12 mouse cellular contexts compared by ENCODE assay signal in the genomic region with DNA sequence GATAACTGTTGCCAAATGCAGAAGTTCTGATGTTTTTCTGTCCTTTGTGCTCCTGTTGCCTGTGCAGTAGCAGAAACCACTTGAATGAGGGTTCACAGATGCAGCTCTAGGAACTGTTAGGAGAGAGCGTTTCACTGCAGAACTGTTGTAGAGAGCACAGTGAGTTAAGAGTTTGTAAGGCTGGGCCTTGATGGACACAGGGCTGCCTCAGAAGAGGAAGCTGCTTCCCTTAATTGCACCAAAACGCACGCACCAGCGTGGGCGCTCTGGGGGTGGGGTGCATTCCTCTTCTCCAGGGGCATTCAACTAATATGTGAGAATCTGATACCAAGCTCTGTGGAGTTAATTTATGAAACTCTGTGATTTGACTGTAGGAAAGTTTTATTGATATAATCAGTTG. TPM values are rescaled to one million over a fixed set of nuclear protein-coding genes. Genes with fewer than 3 reads are reported as not detected.
A peak's percentile ranks its signal among the peaks of the same experiment; 100 is the strongest.
DNase-seq lines count a peak whose midpoint lies in the region; ATAC-seq and TF ChIP-seq lines count a peak whose summit lies in the region.
"Had no signal": no experiment of that assay in that cellular context is flagged by ENCODE, and none has a peak within 500 bp of the region (broad histone marks: within the 10 kb centered on the region; RNA-seq: fewer than 3 reads in every experiment).

No protein-coding gene starts in this region.

- peak overlapping the region; percentile 8; the same call in 1 of the 2 replicates for H3K27ac ChIP-seq in forebrain, embryonic 15.5 days (replicated peaks)
- H3K27ac ChIP-seq in forebrain, embryonic 16.5 days (ENCODE audit: low read length): no peak overlapping the region
- peak overlapping the region; percentile 29; the same call in 1 of the 2 replicates for H3K27ac ChIP-seq in embryonic facial prominence, embryonic 13.5 days
- peak overlapping the region; percentile 79 for H3K27ac ChIP-seq in liver, embryonic 14.5 days
- H3K27ac ChIP-seq: hindbrain, postnatal 0 days had no signal

- H3K4me1 ChIP-seq in forebrain, embryonic 15.5 days: no peaks in the 10 kb centered on the region
- H3K4me1 ChIP-seq in forebrain, embryonic 16.5 days (replicated peaks; ENCODE audit: control insufficient read depth, insufficient read depth, low read length): peaks cover 2% of the 10 kb centered on the region; the same call in 1 of the 2 replicates
- peaks cover 29% of the 10 kb centered on the region for H3K4me1 ChIP-seq in embryonic facial prominence, embryonic 13.5 days
- H3K4me1 ChIP-seq in liver, embryonic 14.5 days (replicated peaks; ENCODE audit: control insufficient read depth in 2 of 2, insufficient read depth in 2 of 2, low read length in 1 of 2): peaks cover 52 to 64% of the 10 kb centered on the region in 2 experiments

- TF ChIP-seq CTCF in liver, embryonic 14.5 days (IDR thresholded peaks at IDR 0.05; ENCODE audit: low read depth): no peak

- H3K36me3 ChIP-seq in forebrain, embryonic 15.5 days: no peaks in the 10 kb centered on the region
- no peaks in the 10 kb centered on the region for H3K36me3 ChIP-seq in forebrain, embryonic 16.5 days (ENCODE audit: control insufficient read depth, insufficient read depth)
- H3K36me3 ChIP-seq in embryonic facial prominence, embryonic 13.5 days: peaks cover 9% of the 10 kb centered on the region
- no peaks in the 10 kb centered on the region; the same call in 1 of the 2 replicates for H3K36me3 ChIP-seq in liver, embryonic 14.5 days (replicated peaks; ENCODE audit: control insufficient read depth, insufficient read depth, low read depth)

- no peaks in the 10 kb centered on the region for H3K27me3 ChIP-seq in forebrain, embryonic 15.5 days
- H3K27me3 ChIP-seq in forebrain, embryonic 16.5 days (replicated peaks; ENCODE audit: control insufficient read depth, insufficient read depth, low read length): no peaks in the 10 kb centered on the region
- H3K27me3 ChIP-seq in embryonic facial prominence, embryonic 13.5 days: no peaks in the 10 kb centered on the region
- H3K27me3 ChIP-seq in liver, embryonic 14.5 days (ENCODE audit: control insufficient read depth, insufficient read depth, low read length): no peaks in the 10 kb centered on the region

- H3K4me3 ChIP-seq in forebrain, embryonic 15.5 days: no peak overlapping the region
- H3K4me3 ChIP-seq in forebrain, embryonic 16.5 days (replicated peaks; ENCODE audit: low read length): no peak overlapping the region
- H3K4me3 ChIP-seq in embryonic facial prominence, embryonic 13.5 days: no peak overlapping the region
- no peak overlapping the region for H3K4me3 ChIP-seq in liver, embryonic 14.5 days (ENCODE audit: insufficient read depth in 1 of 2, low read depth in 2 of 2, low read length in 2 of 2)

- peak; percentile 22 for DNase-seq in 416B (ENCODE audit: low read depth)
- DNase-seq in liver, embryonic 14.5 days (ENCODE audit: low read depth in 3 of 3, low spot score in 3 of 3): no peak
- DNase-seq in thymus, adult 18-20 months: no peak
- DNase-seq in left cerebral cortex, adult 18-20 months (ENCODE audit: low spot score in 2 of 2): no peak
- DNase-seq in right cerebral cortex, postnatal 10 days (ENCODE audit: low spot score in 2 of 2): no peak
- DNase-seq: adrenal gland, postnatal 14 days; cerebellum, adult 2 months; kidney, postnatal 4 days had no signal

- no peak for ATAC-seq in forebrain, embryonic 15.5 days (replicated peaks)
- no peak for ATAC-seq in forebrain, embryonic 16.5 days
- no peak for ATAC-seq in embryonic facial prominence, embryonic 13.5 days (ENCODE audit: insufficient number of reproducible peaks, insufficient read depth, low FRiP score, low TSS enrichment, low read depth)
- ATAC-seq in liver, embryonic 14.5 days (ENCODE audit: insufficient read depth): no peak
- ATAC-seq: hindbrain, postnatal 0 days had no signal

- no peak for TF ChIP-seq EP300 in liver, embryonic 14.5 days (IDR thresholded peaks at IDR 0.05; ENCODE audit: low read depth)

- H3K4me2 ChIP-seq in forebrain, embryonic 15.5 days (replicated peaks): no peak overlapping the region
- H3K4me2 ChIP-seq in forebrain, embryonic 16.5 days (ENCODE audit: low read length): no peak overlapping the region
- H3K4me2 ChIP-seq in embryonic facial prominence, embryonic 13.5 days: no peak overlapping the region
- H3K4me2 ChIP-seq in liver, embryonic 14.5 days (ENCODE audit: low read depth): peak overlapping the region; percentile 49

- H3K9ac ChIP-seq in forebrain, embryonic 15.5 days (replicated peaks): no peak overlapping the region
- H3K9ac ChIP-seq in forebrain, embryonic 16.5 days (replicated peaks; ENCODE audit: low read depth, low read length): no peak overlapping the region
- H3K9ac ChIP-seq in embryonic facial prominence, embryonic 13.5 days: 0 out of 2 replicates have a peak overlapping the region, but pooled peaks have one; percentile 2
- peak overlapping the region; percentile 25; the same call in 1 of the 2 replicates for H3K9ac ChIP-seq in liver, embryonic 14.5 days (replicated peaks)

- 73% methylated on average over 5 of the region's 5 CpGs for WGBS in forebrain, embryonic 15.5 days
- 73% methylated on average over 5 of the region's 5 CpGs for WGBS in forebrain, embryonic 16.5 days
- 24% methylated on average over 5 of the region's 5 CpGs for WGBS in embryonic facial prominence, embryonic 13.5 days
- WGBS in liver, embryonic 14.5 days (ENCODE audit: insufficient replicate concordance): 40% methylated on average over 5 of the region's 5 CpGs

- H3K9me3 ChIP-seq in forebrain, embryonic 15.5 days: no peaks in the 10 kb centered on the region
- H3K9me3 ChIP-seq in forebrain, embryonic 16.5 days (ENCODE audit: control insufficient read depth, low read length): peaks cover 3% of the 10 kb centered on the region; the same call in 1 of the 2 replicates
- peaks cover 3% of the 10 kb centered on the region; the same call in 1 of the 2 replicates for H3K9me3 ChIP-seq in embryonic facial prominence, embryonic 13.5 days
- H3K9me3 ChIP-seq in liver, embryonic 14.5 days (ENCODE audit: control insufficient read depth, low read length): no peaks in the 10 kb centered on the region

RNA-seq across cellular contexts. Expression of gene Fbxo42, which starts 12.0 kb away (rescaled TPM):
- polyA plus RNA-seq in forebrain, embryonic 15.5 days (2015; fragmentation: Nextera tagmentation; extraction: Ambion mirVana): 25.0 and 26.5 TPM in 2 replicates
- 25.4 and 27.1 TPM in 2 replicates for polyA plus RNA-seq in forebrain, embryonic 16.5 days (2015; fragmentation: Nextera tagmentation; extraction: Ambion mirVana)
- polyA plus RNA-seq in embryonic facial prominence, embryonic 13.5 days (2015; fragmentation: Nextera tagmentation; extraction: Ambion mirVana): 23.3 and 24.2 TPM in 2 replicates
- 7.5 and 8.3 TPM in 2 replicates for polyA plus RNA-seq in liver, embryonic 14.5 days (2012; rRNA removed)
- 17.6 and 20.6 TPM in 2 replicates for polyA plus RNA-seq in liver, embryonic 14.5 days (2014; fragmentation: Nextera tagmentation; extraction: Ambion mirVana)
- total RNA-seq in left cerebral cortex, adult 18-20 months (2021): 10 to 100 TPM; 30.1 to 31.5 TPM

RNA-seq across cellular contexts. Expression of gene Szrd1, which starts 20.1 kb away (rescaled TPM):
- polyA plus RNA-seq in forebrain, embryonic 15.5 days (2015; fragmentation: Nextera tagmentation; extraction: Ambion mirVana): 26.3 and 30.9 TPM in 2 replicates
- polyA plus RNA-seq in forebrain, embryonic 16.5 days (2015; fragmentation: Nextera tagmentation; extraction: Ambion mirVana): 27.6 and 31.2 TPM in 2 replicates
- polyA plus RNA-seq in embryonic facial prominence, embryonic 13.5 days (2015; fragmentation: Nextera tagmentation; extraction: Ambion mirVana): 40.5 and 42.4 TPM in 2 replicates
- polyA plus RNA-seq in liver, embryonic 14.5 days (2012; rRNA removed): 13.3 and 14.2 TPM in 2 replicates
- polyA plus RNA-seq in liver, embryonic 14.5 days (2014; fragmentation: Nextera tagmentation; extraction: Ambion mirVana): 14.3 and 17.2 TPM in 2 replicates
- total RNA-seq in left cerebral cortex, adult 18-20 months (2021): 10 to 100 TPM; 51.3 to 54.1 TPM

RNA-seq across cellular contexts. Expression of gene Rsg1, which starts 54.1 kb away (rescaled TPM):
- 8.4 and 10.9 TPM in 2 replicates for polyA plus RNA-seq in forebrain, embryonic 15.5 days (2015; fragmentation: Nextera tagmentation; extraction: Ambion mirVana)
- 8.3 and 11.0 TPM in 2 replicates for polyA plus RNA-seq in forebrain, embryonic 16.5 days (2015; fragmentation: Nextera tagmentation; extraction: Ambion mirVana)
- 7.4 and 7.9 TPM in 2 replicates for polyA plus RNA-seq in embryonic facial prominence, embryonic 13.5 days (2015; fragmentation: Nextera tagmentation; extraction: Ambion mirVana)
- 0.78 and 0.87 TPM in 2 replicates for polyA plus RNA-seq in liver, embryonic 14.5 days (2012; rRNA removed)
- 0.56 and 1.2 TPM in 2 replicates for polyA plus RNA-seq in liver, embryonic 14.5 days (2014; fragmentation: Nextera tagmentation; extraction: Ambion mirVana)
- total RNA-seq in left cerebral cortex, adult 18-20 months (2021): 1 to 10 TPM; 3.6 to 4.3 TPM

Comparison
In these comparisons a context has a peak if more than half of its experiments do, and no peak if none do; other contexts are left out.
1. H3K9ac ChIP-seq: peak in embryonic facial prominence, embryonic 13.5 days (single experiment) and liver, embryonic 14.5 days (single experiment); none in forebrain, embryonic 15.5 days (single experiment) and forebrain, embryonic 16.5 days (single experiment).